Comparison of ENCODE assay signal across 22 mouse cellular contexts in the genomic region with DNA sequence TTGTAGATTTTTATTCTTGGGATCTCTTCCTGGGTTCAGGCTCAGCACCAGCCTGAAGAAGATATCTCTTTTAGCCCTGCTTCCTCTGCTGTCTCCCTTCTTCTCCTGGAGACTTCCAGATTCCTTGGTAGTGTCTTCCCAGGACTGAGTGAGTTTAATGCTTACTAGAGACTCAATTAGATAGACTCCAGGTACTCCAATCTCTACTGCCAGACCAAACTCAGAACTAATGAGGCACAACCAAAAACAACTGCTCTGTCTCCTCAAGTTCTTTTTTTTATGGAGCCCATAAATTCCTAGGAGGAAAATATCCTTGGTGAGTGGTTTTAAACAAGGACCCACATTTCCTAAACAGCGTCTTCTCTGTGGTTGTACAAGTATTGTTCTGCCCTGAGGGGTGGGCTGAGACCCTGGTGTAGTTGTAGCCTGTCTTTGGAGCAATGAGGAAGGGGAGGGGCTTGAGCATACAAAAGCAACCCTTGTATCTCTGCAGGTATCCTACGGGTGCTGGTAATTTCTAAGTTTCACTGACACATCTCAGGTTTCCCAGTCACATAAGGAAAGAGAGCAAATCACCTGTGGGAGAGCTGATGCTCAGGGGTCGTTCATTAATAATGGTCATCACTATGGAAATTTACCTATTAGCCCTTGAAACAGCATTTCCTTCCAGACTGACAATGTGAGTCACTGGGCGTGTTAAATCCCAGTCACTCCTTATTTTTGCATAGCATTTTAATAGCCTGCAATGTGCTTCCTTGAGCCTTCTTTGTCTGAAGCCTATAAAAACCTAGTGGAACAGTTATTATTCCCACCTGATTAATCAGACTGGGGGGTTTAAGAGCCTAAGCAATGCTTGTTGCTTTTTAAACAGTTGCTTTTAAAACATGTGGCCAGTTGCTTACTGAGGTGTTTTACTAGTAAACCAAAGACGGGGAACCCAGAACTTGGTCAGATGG.
DNase-seq lines count a peak whose midpoint lies in the region; ATAC-seq and TF ChIP-seq lines count a peak whose summit lies in the region.
"Had no signal": no experiment of that assay in that cellular context is flagged by ENCODE, and none has a peak within 500 bp of the region (broad histone marks: within the 10 kb centered on the region; RNA-seq: fewer than 3 reads in every experiment).

No protein-coding gene starts in this region.

- 0 out of 2 replicates have a peak, but pooled peaks have one; percentile 40 for ATAC-seq in kidney, postnatal 0 days (replicated peaks; ENCODE audit: low FRiP score, low read depth)
- ATAC-seq in Patski, result peak; percentile 51
- peak; percentile 51; the same call in 1 of the 2 replicates for ATAC-seq in neural tube, embryonic 14.5 days (ENCODE audit: low read depth)
- ATAC-seq: activated CD4-positive, CD25-positive, alpha-beta regulatory T cell, adult 4 months; forebrain, embryonic 15.5 days; hindbrain, postnatal 0 days had no signal

- peak; percentile 80 for DNase-seq in kidney, postnatal 0 days (ENCODE audit: low spot score)
- no peak for DNase-seq in kidney, postnatal 36 days
- DNase-seq in Patski (ENCODE audit: low read depth, low spot score), result no peak
- DNase-seq in forelimb bud, embryonic 11.5 days (ENCODE audit: low read depth, low spot score), result peak; percentile 40
- DNase-seq in layer of hippocampus, postnatal 10 days (ENCODE audit: low spot score in 2 of 2), result no peak
- DNase-seq in embryonic facial prominence, embryonic 10.5 days (ENCODE audit: low spot score), result no peak
- DNase-seq: adrenal gland, postnatal 14 days; cerebellum, adult 18-20 months; cerebellum, adult 9-11 months; cerebellum, postnatal 36 days; gastrocnemius, postnatal 14 days; heart, adult 2 months; heart, postnatal 14 days had no signal

- no peaks in the 10 kb centered on the region for H3K36me3 ChIP-seq in kidney, postnatal 0 days (ENCODE audit: insufficient read depth, low read length)
- H3K36me3 ChIP-seq in neural tube, embryonic 14.5 days (ENCODE audit: control insufficient read depth, insufficient read depth, low read length), result no peaks in the 10 kb centered on the region
- H3K36me3 ChIP-seq in embryonic facial prominence, embryonic 10.5 days (replicated peaks), result no peaks in the 10 kb centered on the region
- H3K36me3 ChIP-seq: forebrain, embryonic 10.5 days; forebrain, embryonic 15.5 days; heart, embryonic 15.5 days; hindbrain, embryonic 13.5 days had no signal

- POLR2A ChIA-PET in Patski (lab: Charles Lee), result no interaction called here

- CTCF ChIA-PET in Patski (lab: Charles Lee), result no interaction called here

- no peak overlapping the region for H3K4me2 ChIP-seq in kidney, postnatal 0 days (ENCODE audit: low read length)
- no peak overlapping the region for H3K4me2 ChIP-seq in neural tube, embryonic 14.5 days (ENCODE audit: low read depth, low read length)
- H3K4me2 ChIP-seq: forebrain, embryonic 15.5 days; heart, embryonic 11.5 days; heart, embryonic 15.5 days; hindbrain, embryonic 13.5 days had no signal

- no peak for TF ChIP-seq CTCF in kidney, postnatal 0 days (IDR thresholded peaks at IDR 0.05; ENCODE audit: low read depth)
- TF ChIP-seq CTCF in Patski (IDR thresholded peaks at IDR 0.05), result no peak

- in situ Hi-C loops in Patski (cut with MboI; ENCODE audit: low pct_unique_long_range_greater_than_20kb), result no loop called here

- H3K4me3 ChIP-seq in kidney, postnatal 0 days (replicated peaks; ENCODE audit: low read depth, low read length), result no peak overlapping the region
- H3K4me3 ChIP-seq in neural tube, embryonic 14.5 days (ENCODE audit: low read depth, low read length), result no peak overlapping the region
- no peak overlapping the region for H3K4me3 ChIP-seq in embryonic facial prominence, embryonic 10.5 days
- H3K4me3 ChIP-seq: erythroblast, embryonic 14.5 days; forebrain, embryonic 10.5 days; forebrain, embryonic 15.5 days; heart, adult 2 months; heart, embryonic 15.5 days; hindbrain, embryonic 13.5 days had no signal

- no peaks in the 10 kb centered on the region for H3K4me1 ChIP-seq in kidney, postnatal 0 days (replicated peaks; ENCODE audit: insufficient read depth, low read length)
- H3K4me1 ChIP-seq in neural tube, embryonic 14.5 days (ENCODE audit: control insufficient read depth, insufficient read depth, low read length), result no peaks in the 10 kb centered on the region
- no peaks in the 10 kb centered on the region for H3K4me1 ChIP-seq in embryonic facial prominence, embryonic 10.5 days
- H3K4me1 ChIP-seq: forebrain, embryonic 15.5 days; heart, embryonic 15.5 days; hindbrain, embryonic 13.5 days had no signal

- no peaks in the 10 kb centered on the region for H3K27me3 ChIP-seq in kidney, postnatal 0 days (ENCODE audit: insufficient read depth, low read length)
- H3K27me3 ChIP-seq in Patski, result no peaks in the 10 kb centered on the region
- H3K27me3 ChIP-seq in neural tube, embryonic 14.5 days (ENCODE audit: control insufficient read depth, insufficient read depth, low read length), result no peaks in the 10 kb centered on the region; the same call in 1 of the 2 replicates
- H3K27me3 ChIP-seq in embryonic facial prominence, embryonic 10.5 days (replicated peaks; ENCODE audit: low read depth, poor library complexity, severe bottlenecking), result no peaks in the 10 kb centered on the region
- H3K27me3 ChIP-seq: forebrain, embryonic 15.5 days; heart, embryonic 15.5 days; hindbrain, embryonic 13.5 days had no signal

- H3K9ac ChIP-seq in kidney, postnatal 0 days (ENCODE audit: low read depth, low read length), result no peak overlapping the region
- H3K9ac ChIP-seq in neural tube, embryonic 14.5 days (replicated peaks; ENCODE audit: low read depth, low read length), result no peak overlapping the region
- H3K9ac ChIP-seq: forebrain, embryonic 15.5 days; heart, embryonic 15.5 days; hindbrain, embryonic 13.5 days had no signal

- no peaks in the 10 kb centered on the region for H3K9me3 ChIP-seq in kidney, postnatal 0 days (replicated peaks; ENCODE audit: low read length)
- H3K9me3 ChIP-seq in neural tube, embryonic 14.5 days (ENCODE audit: control insufficient read depth, low read length), result no peaks in the 10 kb centered on the region
- H3K9me3 ChIP-seq in embryonic facial prominence, embryonic 10.5 days, result no peaks in the 10 kb centered on the region
- H3K9me3 ChIP-seq: forebrain, embryonic 10.5 days; forebrain, embryonic 15.5 days; heart, embryonic 15.5 days; hindbrain, embryonic 13.5 days had no signal

- WGBS in kidney, postnatal 0 days, result 25% methylated on average over 5 of the region's 5 CpGs
- 41% methylated on average over 5 of the region's 5 CpGs for WGBS in neural tube, embryonic 14.5 days
- whole genome bisulfite sequencing in embryonic facial prominence, embryonic 10.5 days, result 61% methylated on average over 5 of the region's 5 CpGs

- H3K27ac ChIP-seq in kidney, postnatal 0 days, result no peak overlapping the region
- H3K27ac ChIP-seq in neural tube, embryonic 14.5 days (ENCODE audit: low read depth, low read length), result no peak overlapping the region
- no peak overlapping the region for H3K27ac ChIP-seq in embryonic facial prominence, embryonic 10.5 days (replicated peaks)
- H3K27ac ChIP-seq: forebrain, embryonic 10.5 days; forebrain, embryonic 15.5 days; heart, adult 2 months; heart, embryonic 15.5 days; hindbrain, embryonic 13.5 days; hindbrain, postnatal 0 days had no signal

Comparison
In these comparisons a context has a peak if more than half of its experiments do, and no peak if none do; other contexts are left out.
1. DNase-seq: peak in kidney, postnatal 0 days (single experiment) and forelimb bud, embryonic 11.5 days (single experiment); none in kidney, postnatal 36 days (0 of 2), Patski (single experiment), layer of hippocampus, postnatal 10 days (0 of 2) and embryonic facial prominence, embryonic 10.5 days (single experiment).
2. Peak in every context shown above with its lines, with median percentiles within 50 percentile points of each other: ATAC-seq.